Mouse (Mus musculus) lung, adult 2 months (tissue): ENCODE measurements around the gene Trim62.

Source experiments
- CTCF ChIP-seq: fragments of 200-500 bp; IDR thresholded peaks from 2 replicates; pipeline ENCODE4 v1.5.1; 2011; ENCODE audit warnings: mild to moderate bottlenecking, low read length, control low read depth; ENCODE audit not compliant: insufficient read depth
- POLR2A ChIP-seq: fragments of 200-500 bp; IDR thresholded peaks from 2 replicates; pipeline ENCODE4 v1.6.1; 2011; ENCODE audit warnings: low read depth, mild to moderate bottlenecking, control low read depth, low read length, borderline replicate concordance; ENCODE audit errors: extremely low read depth

GRCm38 (mm10) chr4:128891746-128892145 is 8.4 kb downstream of the Trim62 start:
- TF ChIP-seq CTCF (no peak), POLR2A (no peak)
